Mouse (Mus musculus) kidney, adult 2 months (tissue): ENCODE measurements around the gene Atf6b.

Experiments used
- CTCF ChIP-seq: fragments of 200-500 bp; conservative IDR thresholded peaks from 2 replicates; pipeline ENCODE4 v1.5.1; 2011; ENCODE audit warnings: low read depth, mild to moderate bottlenecking, control low read depth, low read length, moderate library complexity, mixed read lengths; ENCODE audit not compliant: insufficient read depth, insufficient read length
- POLR2A ChIP-seq: fragments of 200-500 bp; IDR thresholded peaks from one replicate; pipeline ENCODE4 v1.6.1; 2011; ENCODE audit warnings: low read depth, low read length, control low read depth

DNA sequence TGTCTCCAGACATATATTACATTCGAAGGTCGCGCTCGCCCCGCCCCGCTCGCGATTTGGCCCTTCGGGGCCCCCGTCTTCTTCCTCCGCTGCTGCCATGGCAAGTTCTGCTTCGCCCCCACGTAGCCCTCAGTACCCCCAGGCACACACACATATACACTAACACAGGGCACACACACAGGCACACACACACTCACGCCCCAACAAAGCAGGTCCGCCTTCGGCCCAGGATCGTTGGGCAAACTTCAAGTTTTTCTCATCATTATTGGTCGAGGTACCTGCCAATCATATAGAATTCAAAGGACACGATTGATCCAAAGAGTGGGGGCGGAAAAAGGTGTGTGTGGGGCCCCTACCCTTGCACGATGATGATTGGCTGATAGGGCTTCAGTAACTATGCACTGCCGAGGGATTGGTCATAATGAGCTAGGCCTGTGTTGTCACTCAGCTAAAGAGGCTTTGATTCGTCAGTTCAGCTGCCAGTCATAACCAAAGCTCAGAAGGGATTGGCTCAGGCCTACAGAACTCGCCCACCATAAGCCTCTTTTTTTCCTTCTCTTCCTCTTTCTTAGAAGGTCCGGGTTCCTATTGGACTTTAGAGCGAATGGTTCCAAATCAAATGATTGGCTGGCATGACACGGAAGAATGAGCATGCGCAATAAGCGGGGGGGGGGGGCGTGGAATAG is 43.4 kb upstream of the Atf6b start, which contains the start of gene Rnf5:
- TF ChIP-seq CTCF (no peak), POLR2A (peak; percentile 28)
